Mouse (Mus musculus) myocyte (in vitro differentiated cells): ENCODE data around the gene Grm1.

ENCODE experiments used
- CEBPB ChIP-seq: IDR thresholded peaks from 2 replicates; pipeline ENCODE4 v1.6.1; 2011; ENCODE audit warnings: mild to moderate bottlenecking, moderate library complexity; ENCODE audit not compliant: poor library complexity, insufficient read depth, severe bottlenecking
- E2F4 ChIP-seq: IDR thresholded peaks from one replicate; pipeline ENCODE4 v1.6.1; 2011; ENCODE audit warnings: mild to moderate bottlenecking, control low read depth, moderate library complexity; ENCODE audit not compliant: insufficient read depth
- MAX ChIP-seq: IDR thresholded peaks from one replicate; pipeline ENCODE4 v1.6.1; 2011; ENCODE audit warnings: low read depth, mild to moderate bottlenecking, control low read depth
- MYOD1 ChIP-seq, 3 experiments: IDR thresholded peaks; one replicate each; pipeline ENCODE4 v1.6.1; 2011; ENCODE audit warnings: control low read depth in 2 of 3, low read depth in 2 of 3, mild to moderate bottlenecking in 2 of 3, moderate library complexity in 1 of 3; ENCODE audit not compliant: insufficient read length in 2 of 3, control insufficient read depth in 1 of 3
- MYOG ChIP-seq, 3 experiments: IDR thresholded peaks; one replicate each; pipeline ENCODE4 v1.6.1; 2011; ENCODE audit warnings: control low read depth in 2 of 3, low read depth in 2 of 3, mild to moderate bottlenecking in 2 of 3; ENCODE audit not compliant: insufficient read length in 2 of 3, control insufficient read depth in 1 of 3, insufficient read depth in 1 of 3
- POLR2A ChIP-seq: IDR thresholded peaks from one replicate; pipeline ENCODE4 v1.6.1; 2011; ENCODE audit warnings: low read depth, mild to moderate bottlenecking, control low read depth, moderate library complexity; ENCODE audit not compliant: insufficient read length
- POLR2AphosphoS2 ChIP-seq: IDR thresholded peaks from one replicate; pipeline ENCODE4 v1.6.1; 2011; ENCODE audit warnings: low read depth, control low read depth; ENCODE audit not compliant: insufficient read length
- REST ChIP-seq: IDR thresholded peaks from one replicate; pipeline ENCODE4 v1.6.1; 2011; ENCODE audit warnings: mild to moderate bottlenecking, control low read depth, moderate library complexity; ENCODE audit not compliant: insufficient read depth, insufficient read length
- SRF ChIP-seq: IDR thresholded peaks from one replicate; pipeline ENCODE4 v1.6.1; 2011; ENCODE audit warnings: low read depth; ENCODE audit not compliant: control insufficient read depth, insufficient read length
- TCF12 ChIP-seq: IDR thresholded peaks from one replicate; pipeline ENCODE4 v1.6.1; 2011; ENCODE audit warnings: mild to moderate bottlenecking, control low read depth; ENCODE audit not compliant: poor library complexity, insufficient read depth, severe bottlenecking
- USF1 ChIP-seq: IDR thresholded peaks from one replicate; pipeline ENCODE4 v1.6.1; 2011; ENCODE audit warnings: low read depth, mild to moderate bottlenecking, control low read depth, moderate library complexity

DNA sequence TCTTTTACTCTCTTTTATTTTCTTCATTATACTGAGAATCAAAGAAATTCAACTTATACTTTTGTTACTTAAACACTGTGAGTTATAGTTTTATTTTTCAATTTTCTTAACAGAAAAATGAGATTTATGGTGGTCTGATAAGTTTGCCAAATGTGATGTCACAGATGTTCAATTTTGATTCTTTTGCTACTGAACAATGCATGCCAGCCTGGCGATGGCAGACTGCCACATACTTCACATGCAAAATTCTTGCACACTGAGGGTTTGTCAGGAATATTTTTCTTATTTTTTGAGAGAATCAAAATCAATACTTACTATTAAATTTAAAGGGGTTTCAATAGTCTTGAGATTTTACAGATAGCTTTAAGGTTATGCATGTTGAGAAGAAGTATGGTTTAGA, 251.0 kb downstream of the Grm1 start:
- no peak for TF ChIP-seq POLR2A
- TF ChIP-seq TCF12, result no peak
- TF ChIP-seq POLR2AphosphoS2, result no peak
- no peak for TF ChIP-seq MAX
- no peak for TF ChIP-seq E2F4
- no peak for TF ChIP-seq MYOD1 (IDR thresholded peaks at IDR 0.05; ENCODE audit: control insufficient read depth in 1 of 3, insufficient read length in 2 of 3, low read depth in 2 of 3)
- TF ChIP-seq MYOG (IDR thresholded peaks at IDR 0.05; ENCODE audit: control insufficient read depth in 1 of 3, insufficient read depth in 1 of 3, insufficient read length in 2 of 3, low read depth in 2 of 3), result no peak
- TF ChIP-seq CEBPB, result no peak
- TF ChIP-seq SRF, result no peak
- TF ChIP-seq REST, result no peak
- TF ChIP-seq USF1, result no peak
